Mouse (Mus musculus): ENCODE results near the gene S1pr3. TPM values are rescaled to one million over a fixed set of nuclear protein-coding genes. Genes with fewer than 3 reads are reported as not detected.

The S1pr3 gene
- polyA plus RNA-seq, 1 experiment from 2014 or later = 71.8 TPM

GRCm38 (mm10) chr13:51409936-51410481 lies 1.6 kb downstream of the S1pr3 start:
- DNase-seq (ENCODE audit: low spot score) (no peak), ATAC-seq (replicated peaks; ENCODE audit: low FRiP score, low TSS enrichment, low read depth) (no peak)
- Histone ChIP-seq H3K4me3 (ENCODE audit: low read depth, low read length) (peak overlapping the region; percentile 68), H3K4me2 (ENCODE audit: low read length) (peak overlapping the region; percentile 61), H3K36me3 (ENCODE audit: control insufficient read depth, insufficient read depth, low read length) (peaks cover 10% of the 10 kb centered on the region), H3K9ac (ENCODE audit: low read length) (peak overlapping the region; percentile 80), H3K9me3 (ENCODE audit: control insufficient read depth, low read length) (peaks cover 2% of the 10 kb centered on the region; the same call in 1 of the 2 replicates), H3K4me1 (replicated peaks; ENCODE audit: control insufficient read depth, insufficient read depth, low read length) (peaks cover 17% of the 10 kb centered on the region; the same call in 1 of the 2 replicates), H3K27me3 (replicated peaks; ENCODE audit: control insufficient read depth, insufficient read depth, low read length) (no peaks in the 10 kb centered on the region), H3K27ac (ENCODE audit: low read depth) (peak overlapping the region; percentile 69; the same call in 1 of the 2 replicates)
- 41% methylated on average over 6 of the region's 6 CpGs for WGBS

GRCm38 (mm10) chr13:51411243-51411642 lies 2.8 kb downstream of the S1pr3 start:
- Histone ChIP-seq H3K27me3 (replicated peaks; ENCODE audit: control insufficient read depth, insufficient read depth, low read length) (no peaks in the 10 kb centered on the region), H3K4me2 (ENCODE audit: low read length) (peak overlapping the region; percentile 61), H3K9ac (ENCODE audit: low read length) (peak overlapping the region; percentile 80), H3K4me3 (ENCODE audit: low read depth, low read length) (peak overlapping the region; percentile 68), H3K9me3 (ENCODE audit: control insufficient read depth, low read length) (peaks cover 7% of the 10 kb centered on the region; the same call in 1 of the 2 replicates), H3K27ac (ENCODE audit: low read depth) (peak overlapping the region; percentile 69), H3K36me3 (ENCODE audit: control insufficient read depth, insufficient read depth, low read length) (peaks cover 22% of the 10 kb centered on the region), H3K4me1 (replicated peaks; ENCODE audit: control insufficient read depth, insufficient read depth, low read length) (peaks cover 17% of the 10 kb centered on the region; the same call in 1 of the 2 replicates)
- 34% methylated on average over 9 of the region's 9 CpGs for WGBS
- DNase-seq (ENCODE audit: low spot score) (no peak), ATAC-seq (replicated peaks; ENCODE audit: low FRiP score, low TSS enrichment, low read depth) (no peak)

GRCm38 (mm10) chr13:51411696-51412430 lies 3.4 kb downstream of the S1pr3 start:
- WGBS = 20% methylated on average over 12 of the region's 12 CpGs
- Histone ChIP-seq H3K36me3 (ENCODE audit: control insufficient read depth, insufficient read depth, low read length) (peaks cover 27% of the 10 kb centered on the region), H3K4me2 (ENCODE audit: low read length) (peak overlapping the region; percentile 61), H3K9ac (ENCODE audit: low read length) (peak overlapping the region; percentile 80), H3K9me3 (ENCODE audit: control insufficient read depth, low read length) (peaks cover 7% of the 10 kb centered on the region; the same call in 1 of the 2 replicates), H3K4me1 (replicated peaks; ENCODE audit: control insufficient read depth, insufficient read depth, low read length) (peaks cover 21% of the 10 kb centered on the region; the same call in 1 of the 2 replicates), H3K4me3 (ENCODE audit: low read depth, low read length) (peak overlapping the region; percentile 68), H3K27ac (ENCODE audit: low read depth) (peak overlapping the region; percentile 69), H3K27me3 (replicated peaks; ENCODE audit: control insufficient read depth, insufficient read depth, low read length) (no peaks in the 10 kb centered on the region)
- ATAC-seq (replicated peaks; ENCODE audit: low FRiP score, low TSS enrichment, low read depth) = no peak
- DNase-seq (ENCODE audit: low spot score) = no peak

GRCm38 (mm10) chr13:51413461-51413860 lies 5.0 kb downstream of the S1pr3 start:
- Histone ChIP-seq H3K36me3 (ENCODE audit: control insufficient read depth, insufficient read depth, low read length) (peaks cover 32% of the 10 kb centered on the region), H3K4me3 (ENCODE audit: low read depth, low read length) (no peak overlapping the region), H3K4me1 (replicated peaks; ENCODE audit: control insufficient read depth, insufficient read depth, low read length) (peaks cover 30% of the 10 kb centered on the region), H3K9me3 (ENCODE audit: control insufficient read depth, low read length) (peaks cover 7% of the 10 kb centered on the region; the same call in 1 of the 2 replicates), H3K27ac (ENCODE audit: low read depth) (no peak overlapping the region), H3K9ac (ENCODE audit: low read length) (no peak overlapping the region), H3K27me3 (replicated peaks; ENCODE audit: control insufficient read depth, insufficient read depth, low read length) (no peaks in the 10 kb centered on the region), H3K4me2 (ENCODE audit: low read length) (no peak overlapping the region)
- ATAC-seq (replicated peaks; ENCODE audit: low FRiP score, low TSS enrichment, low read depth) (no peak), DNase-seq (ENCODE audit: low spot score) (no peak)
- WGBS = 58% methylated on average over 3 of the region's 3 CpGs

GRCm38 (mm10) chr13:51416727-51417126 lies 8.3 kb downstream of the S1pr3 start:
- Histone ChIP-seq H3K27me3 (replicated peaks; ENCODE audit: control insufficient read depth, insufficient read depth, low read length) (no peaks in the 10 kb centered on the region), H3K9me3 (ENCODE audit: control insufficient read depth, low read length) (peaks cover 7% of the 10 kb centered on the region; the same call in 1 of the 2 replicates), H3K9ac (ENCODE audit: low read length) (no peak overlapping the region), H3K4me3 (ENCODE audit: low read depth, low read length) (no peak overlapping the region), H3K4me2 (ENCODE audit: low read length) (no peak overlapping the region), H3K27ac (ENCODE audit: low read depth) (no peak overlapping the region), H3K4me1 (replicated peaks; ENCODE audit: control insufficient read depth, insufficient read depth, low read length) (peaks cover 33% of the 10 kb centered on the region), H3K36me3 (ENCODE audit: control insufficient read depth, insufficient read depth, low read length) (peaks cover 63% of the 10 kb centered on the region)
- 82% methylated on average over 11 of the region's 11 CpGs for whole genome bisulfite sequencing
- DNase-seq (ENCODE audit: low spot score) = no peak
- ATAC-seq (replicated peaks; ENCODE audit: low FRiP score, low TSS enrichment, low read depth) = no peak

GRCm38 (mm10) chr13:51417796-51418195 lies 9.4 kb downstream of the S1pr3 start:
- no peak for ATAC-seq (replicated peaks; ENCODE audit: low FRiP score, low TSS enrichment, low read depth)
- WGBS = 55% methylated on average over 6 of the region's 6 CpGs
- H3K36me3 ChIP-seq (ENCODE audit: control insufficient read depth, insufficient read depth, low read length) = peaks cover 73% of the 10 kb centered on the region
- no peaks in the 10 kb centered on the region for H3K27me3 ChIP-seq (replicated peaks; ENCODE audit: control insufficient read depth, insufficient read depth, low read length)
- H3K4me2 ChIP-seq (ENCODE audit: low read length) = peak overlapping the region; percentile 23
- peaks cover 24% of the 10 kb centered on the region for H3K4me1 ChIP-seq (replicated peaks; ENCODE audit: control insufficient read depth, insufficient read depth, low read length)
- peaks cover 7% of the 10 kb centered on the region; the same call in 1 of the 2 replicates for H3K9me3 ChIP-seq (ENCODE audit: control insufficient read depth, low read length)
- H3K9ac ChIP-seq (ENCODE audit: low read length) = peak overlapping the region; percentile 25; the same call in 1 of the 2 replicates
- no peak for DNase-seq (ENCODE audit: low spot score)
- H3K27ac ChIP-seq (ENCODE audit: low read depth) = peak overlapping the region; percentile 73
- H3K4me3 ChIP-seq (ENCODE audit: low read depth, low read length) = no peak overlapping the region

- H3K36me3 ChIP-seq (ENCODE audit: control insufficient read depth, insufficient read depth, low read length) = peaks cover 80% of the 10 kb centered on the region
- DNase-seq (ENCODE audit: low spot score) (peak; percentile 99), ATAC-seq (replicated peaks; ENCODE audit: low FRiP score, low TSS enrichment, low read depth) (peak; percentile 45)
- WGBS = 4% methylated on average over 20 of the region's 20 CpGs
- peak overlapping the region; percentile 73 for H3K27ac ChIP-seq (ENCODE audit: low read depth)
- no peak overlapping the region for H3K4me3 ChIP-seq (ENCODE audit: low read depth, low read length)
- H3K4me1 ChIP-seq (replicated peaks; ENCODE audit: control insufficient read depth, insufficient read depth, low read length) = peaks cover 22% of the 10 kb centered on the region
- peak overlapping the region; percentile 36 for H3K4me2 ChIP-seq (ENCODE audit: low read length)
- H3K27me3 ChIP-seq (replicated peaks; ENCODE audit: control insufficient read depth, insufficient read depth, low read length) = no peaks in the 10 kb centered on the region
- H3K9me3 ChIP-seq (ENCODE audit: control insufficient read depth, low read length) = peaks cover 7% of the 10 kb centered on the region; the same call in 1 of the 2 replicates
- H3K9ac ChIP-seq (ENCODE audit: low read length) = peak overlapping the region; percentile 25; the same call in 1 of the 2 replicates
These were observed 10.0 kb downstream of the S1pr3 start for GRCm38 (mm10) chr13:51418268-51418941.

GRCm38 (mm10) chr13:51418942-51419451 lies 10.6 kb downstream of the S1pr3 start:
- no peak; the same call in 1 of the 2 replicates for ATAC-seq (replicated peaks; ENCODE audit: low FRiP score, low TSS enrichment, low read depth)
- H3K9me3 ChIP-seq (ENCODE audit: control insufficient read depth, low read length) = peaks cover 7% of the 10 kb centered on the region; the same call in 1 of the 2 replicates

More at GRCm38 (mm10) chr13:51418942-51419451, 10.6 kb downstream of the S1pr3 start:
- Histone ChIP-seq H3K27me3 (replicated peaks; ENCODE audit: control insufficient read depth, insufficient read depth, low read length) (no peaks in the 10 kb centered on the region), H3K36me3 (ENCODE audit: control insufficient read depth, insufficient read depth, low read length) (peaks cover 80% of the 10 kb centered on the region), H3K4me1 (replicated peaks; ENCODE audit: control insufficient read depth, insufficient read depth, low read length) (peaks cover 22% of the 10 kb centered on the region), H3K9ac (ENCODE audit: low read length) (no peak overlapping the region; the same call in 1 of the 2 replicates), H3K27ac (ENCODE audit: low read depth) (no peak overlapping the region), H3K4me2 (ENCODE audit: low read length) (peak overlapping the region; percentile 36), H3K4me3 (ENCODE audit: low read depth, low read length) (no peak overlapping the region)
- DNase-seq (ENCODE audit: low spot score) = no peak
- 77% methylated on average over 19 of the region's 19 CpGs for WGBS

Measured in intestine, embryonic 14.5 days (tissue).